Mouse (Mus musculus): ENCODE data around the gene Fam81a.

Gene Fam81a

DNA sequence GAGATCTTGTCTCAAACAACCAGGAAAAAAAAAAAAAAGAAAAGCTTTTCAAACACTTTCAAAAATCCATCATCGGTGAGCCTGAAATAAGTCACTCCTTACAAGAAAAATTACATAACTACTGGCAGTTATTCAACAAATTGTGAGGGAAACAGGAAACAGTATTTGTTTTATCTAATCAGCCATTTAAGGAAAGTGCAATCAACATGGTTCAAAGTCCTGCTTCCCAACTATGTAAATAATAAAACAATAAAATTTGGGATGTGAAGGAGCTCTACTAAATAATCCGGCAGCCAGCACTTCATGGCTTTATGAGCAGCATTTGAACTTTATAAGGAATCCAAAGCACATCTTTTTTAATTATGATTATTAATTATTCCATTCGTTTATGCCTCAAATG is 80.3 kb downstream of the Fam81a start:
- no peak for DNase-seq (ENCODE audit: extremely low read depth, insufficient read length, low spot score)

DNA sequence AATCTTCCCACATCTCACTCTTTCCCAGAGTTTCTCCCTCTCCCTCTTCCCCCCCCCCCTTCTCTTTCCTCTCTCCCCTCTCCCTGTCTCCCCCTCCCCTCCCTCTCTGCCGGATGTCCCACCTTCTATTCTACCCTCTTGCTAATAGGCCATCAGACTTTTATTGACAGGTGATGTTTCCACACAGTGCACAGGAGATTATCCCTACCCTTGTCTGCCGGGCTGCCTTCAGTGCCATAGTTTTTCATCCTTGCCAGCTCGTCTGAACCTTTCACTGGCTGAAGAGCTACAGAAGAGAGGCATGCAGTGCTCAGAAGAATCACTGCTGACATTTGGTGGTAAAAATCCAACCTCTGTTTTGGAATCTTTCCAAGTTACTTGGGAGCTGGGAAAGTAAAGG is 88.9 kb downstream of the Fam81a start:
- DNase-seq (ENCODE audit: extremely low read depth, insufficient read length, low spot score): peak; percentile 56

DNA sequence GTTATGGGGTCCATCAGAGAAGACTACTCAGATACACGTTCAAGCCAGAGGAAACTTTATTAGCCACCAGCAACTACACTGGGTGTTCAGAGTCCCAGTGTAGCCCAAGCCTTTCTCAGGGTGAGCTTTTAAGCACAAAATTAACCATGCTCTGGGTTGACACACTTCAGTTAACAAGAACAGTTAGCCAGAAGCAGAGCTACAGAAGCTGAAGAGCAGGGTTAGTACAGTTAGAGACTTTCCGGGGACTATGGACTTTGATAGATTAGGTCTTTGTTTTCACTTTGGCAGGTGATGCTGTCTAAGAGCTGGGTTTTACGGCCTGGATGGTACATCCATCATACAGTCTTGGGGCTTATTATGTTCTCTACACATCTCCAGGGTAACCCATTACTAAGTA is 89.6 kb downstream of the Fam81a start:
- no peak for DNase-seq (ENCODE audit: extremely low read depth, insufficient read length, low spot score)

DNA sequence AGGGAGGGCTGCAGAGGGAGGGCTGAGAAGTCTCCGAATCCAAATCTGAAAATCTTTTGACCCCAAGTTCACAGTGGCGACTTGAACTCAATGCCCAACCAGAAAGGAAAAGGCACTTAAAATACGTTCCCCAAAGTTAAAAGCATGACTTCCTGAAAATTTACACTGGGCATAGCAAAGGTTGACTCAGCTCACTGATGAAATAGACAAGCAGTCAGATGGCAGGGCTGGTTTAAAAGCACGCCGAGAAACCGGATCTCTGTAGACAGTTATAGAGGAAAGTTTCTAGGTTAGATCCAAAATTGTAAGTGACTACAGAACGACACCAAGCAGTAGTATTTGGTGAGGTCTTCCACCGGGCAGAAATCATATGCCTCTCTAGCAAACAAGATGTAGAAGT is 92.5 kb downstream of the Fam81a start:
- peak; percentile 43 for DNase-seq (ENCODE audit: extremely low read depth, insufficient read length, low spot score)

DNA sequence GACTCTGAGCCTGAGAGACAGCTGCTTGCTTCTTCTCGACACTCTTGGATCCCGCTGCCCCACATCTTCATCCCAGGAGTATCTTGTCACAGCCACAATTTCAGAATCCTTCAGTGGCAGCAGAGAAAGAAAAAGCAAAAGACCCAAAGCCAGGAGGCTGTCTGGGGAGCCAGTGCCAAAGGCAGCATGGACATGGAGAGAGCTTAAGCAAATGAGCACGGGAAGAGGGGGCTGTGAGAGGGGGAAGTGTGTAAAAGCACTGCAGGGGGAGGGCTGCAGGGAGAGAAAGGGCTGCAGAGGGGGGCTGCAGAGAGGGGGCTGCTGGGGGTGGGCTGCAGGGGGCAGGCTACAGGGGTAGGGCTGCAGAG is 93.0 kb downstream of the Fam81a start:
- peak; percentile 59 for DNase-seq (ENCODE audit: extremely low read depth, insufficient read length, low spot score)

DNA sequence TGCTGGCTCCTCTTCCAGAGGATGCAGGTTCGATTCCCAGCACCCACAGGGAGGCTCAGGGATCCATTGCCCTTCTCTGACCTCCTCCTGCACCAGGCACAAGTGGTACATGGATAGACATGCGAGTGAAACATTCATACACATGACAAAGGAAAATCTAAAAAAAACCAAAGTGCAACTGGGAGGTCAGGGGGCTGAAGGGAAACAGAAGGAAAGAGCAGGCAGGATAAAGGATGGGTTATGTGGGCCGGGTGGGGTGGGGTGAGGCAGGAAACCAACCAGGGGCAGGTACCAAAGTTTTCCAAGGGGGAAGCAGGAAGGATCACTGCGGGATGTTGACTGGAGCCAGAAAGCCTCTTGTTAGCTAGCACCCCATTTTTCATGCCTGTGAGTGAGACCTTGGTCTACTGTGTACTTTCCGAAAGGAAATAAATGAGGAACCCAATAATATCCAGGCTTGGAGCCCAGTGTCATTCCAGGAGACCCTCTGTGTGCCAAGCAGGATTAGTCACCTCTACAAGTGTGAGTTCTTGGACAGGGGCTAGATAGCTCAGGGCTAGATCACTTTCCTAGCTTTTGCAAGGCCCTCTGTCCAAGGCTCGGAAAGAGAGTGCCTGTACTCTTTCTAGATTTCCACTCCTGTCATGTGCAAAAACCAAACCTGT is 93.5 kb downstream of the Fam81a start:
- peak; percentile 60 for DNase-seq (ENCODE audit: extremely low read depth, insufficient read length, low spot score)

DNA sequence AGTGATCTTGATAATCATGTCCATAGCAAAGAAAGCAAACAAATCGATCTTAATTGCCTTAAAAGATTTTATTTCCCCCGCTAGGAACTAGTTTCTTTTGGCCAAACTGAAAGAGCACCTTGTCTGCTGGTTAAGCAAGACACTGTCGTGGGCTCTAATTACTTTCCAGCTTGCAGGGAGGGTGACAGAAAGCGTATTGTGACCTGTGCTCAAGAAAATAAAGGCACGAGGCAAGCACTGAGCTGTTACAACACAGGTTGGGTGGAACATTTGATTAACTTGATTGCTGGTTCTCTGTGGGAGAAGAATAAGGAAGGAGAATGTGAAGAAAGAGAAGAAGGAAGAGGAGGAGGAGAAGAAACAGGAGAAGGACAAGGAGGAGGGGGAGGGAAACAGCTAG is 94.1 kb downstream of the Fam81a start:
- no peak for DNase-seq (ENCODE audit: extremely low read depth, insufficient read length, low spot score)

DNA sequence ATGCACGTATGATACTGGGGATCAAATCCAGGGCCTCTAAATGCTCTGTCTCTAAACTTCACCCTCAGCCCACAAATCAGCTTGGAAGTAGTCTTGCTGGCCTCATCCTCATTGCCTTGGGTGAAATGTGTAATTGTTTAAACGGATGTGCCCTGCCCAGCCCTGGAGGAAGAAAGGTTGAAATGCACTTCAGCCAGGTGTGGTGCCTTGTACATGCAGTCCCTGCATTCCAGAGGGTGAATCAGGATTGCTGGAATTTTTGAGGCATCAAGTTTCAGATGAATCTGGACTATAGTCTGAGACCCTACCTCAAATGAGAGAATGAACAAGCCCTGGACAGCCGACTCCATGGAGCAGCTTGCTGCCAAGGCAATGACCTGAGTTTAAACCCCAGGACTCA is 94.5 kb downstream of the Fam81a start:
- DNase-seq (ENCODE audit: extremely low read depth, insufficient read length, low spot score): peak; percentile 69

DNA sequence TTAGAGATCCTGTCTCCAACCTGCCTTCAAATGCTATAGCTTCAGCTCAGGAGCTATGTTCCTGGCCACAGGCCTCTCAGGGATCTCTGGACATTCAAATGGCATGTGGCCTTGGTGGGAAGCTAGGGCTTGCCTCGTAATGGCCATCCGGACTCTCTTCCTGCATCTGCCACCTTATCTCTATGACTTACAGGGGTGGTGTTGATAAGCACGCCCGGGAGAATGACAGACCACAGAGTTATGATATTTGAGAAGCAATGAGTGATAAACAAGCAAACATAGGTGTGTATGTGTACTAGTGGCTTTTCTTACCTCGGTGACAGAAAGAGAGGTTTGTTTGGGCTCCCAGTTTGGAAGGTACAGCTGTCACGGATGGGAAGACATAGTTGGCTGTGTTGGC is 96.1 kb downstream of the Fam81a start:
- DNase-seq (ENCODE audit: extremely low read depth, insufficient read length, low spot score): no peak

DNA sequence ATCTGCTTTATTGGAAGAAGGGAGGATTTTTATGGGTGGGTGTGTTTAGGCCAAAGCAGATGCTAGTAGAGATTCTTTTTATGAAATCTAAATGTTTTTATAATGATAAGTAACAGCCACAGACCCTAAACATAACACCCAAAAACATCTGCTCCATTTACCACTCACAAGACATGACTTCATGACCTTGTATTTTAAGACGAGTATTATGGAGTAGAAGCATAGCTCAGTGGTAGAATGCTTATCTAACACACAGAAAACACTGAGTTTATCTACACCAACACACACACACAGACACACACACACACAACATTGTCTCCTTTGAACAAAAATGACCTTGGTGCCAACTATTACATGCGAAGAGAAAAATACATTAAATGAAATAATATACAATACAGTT is 97.5 kb downstream of the Fam81a start:
- no peak for DNase-seq (ENCODE audit: extremely low read depth, insufficient read length, low spot score)

DNA sequence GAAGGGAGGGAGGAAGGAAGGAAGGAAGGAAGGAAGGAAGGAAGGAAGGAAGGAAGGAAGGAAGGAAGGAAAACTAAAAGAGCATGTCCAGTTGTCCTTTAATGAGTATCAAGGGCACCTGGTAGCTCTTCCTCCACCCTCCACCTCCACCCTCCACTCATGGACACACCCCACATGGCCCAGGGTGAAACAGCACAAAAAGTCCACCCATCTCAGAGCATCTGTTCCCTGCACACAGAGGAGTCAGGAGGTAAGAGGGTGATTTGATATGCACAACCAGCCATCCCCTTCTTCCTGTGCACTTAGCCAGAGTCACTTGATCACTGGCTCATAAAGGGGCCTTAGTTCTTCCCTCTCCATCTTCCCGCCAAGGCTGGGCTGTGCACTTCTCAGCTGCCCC is 99.4 kb downstream of the Fam81a start:
- no peak for DNase-seq (ENCODE audit: extremely low read depth, insufficient read length, low spot score)

DNA sequence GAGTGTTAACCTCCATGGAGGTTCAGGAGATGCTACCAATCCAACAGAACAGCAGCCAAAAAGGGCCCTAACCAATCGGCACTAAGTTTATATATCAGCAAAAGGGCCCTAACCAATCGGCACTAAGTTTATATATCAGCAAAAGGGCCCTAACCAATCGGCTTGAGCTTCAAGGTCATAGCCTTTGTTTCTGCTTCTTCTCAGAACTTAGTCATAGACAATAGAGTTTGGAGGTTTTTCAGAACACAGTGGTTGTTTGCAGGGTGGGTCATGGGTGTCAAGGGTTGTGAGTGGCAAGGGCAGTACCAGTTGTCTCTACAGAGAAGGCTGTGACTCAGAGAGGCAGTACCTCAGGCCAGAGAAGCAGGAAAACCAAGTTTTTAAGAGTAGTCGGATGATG is 100.2 kb downstream of the Fam81a start:
- peak; percentile 15 for DNase-seq (ENCODE audit: extremely low read depth, insufficient read length, low spot score)

DNA sequence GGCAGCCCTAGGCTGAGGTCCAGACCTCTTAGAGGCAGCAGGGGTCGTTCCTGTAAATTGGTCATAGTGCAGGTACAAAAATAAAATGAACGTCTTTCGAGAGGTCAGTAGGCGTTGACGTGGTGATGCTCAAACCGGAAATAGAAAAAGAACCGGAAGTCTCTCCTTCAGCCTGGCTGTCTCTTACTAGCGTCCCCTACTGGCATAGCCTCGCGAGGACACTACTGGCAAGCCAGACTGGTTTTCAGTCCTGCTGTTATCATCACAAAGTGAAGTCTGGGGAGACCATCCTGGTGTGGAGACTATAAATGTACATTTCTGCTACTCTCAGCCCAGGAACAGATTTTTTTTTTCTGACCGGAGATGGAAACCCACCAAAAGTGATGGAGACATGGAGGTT is 101.8 kb downstream of the Fam81a start:
- no peak for DNase-seq (ENCODE audit: extremely low read depth, insufficient read length, low spot score)

DNA sequence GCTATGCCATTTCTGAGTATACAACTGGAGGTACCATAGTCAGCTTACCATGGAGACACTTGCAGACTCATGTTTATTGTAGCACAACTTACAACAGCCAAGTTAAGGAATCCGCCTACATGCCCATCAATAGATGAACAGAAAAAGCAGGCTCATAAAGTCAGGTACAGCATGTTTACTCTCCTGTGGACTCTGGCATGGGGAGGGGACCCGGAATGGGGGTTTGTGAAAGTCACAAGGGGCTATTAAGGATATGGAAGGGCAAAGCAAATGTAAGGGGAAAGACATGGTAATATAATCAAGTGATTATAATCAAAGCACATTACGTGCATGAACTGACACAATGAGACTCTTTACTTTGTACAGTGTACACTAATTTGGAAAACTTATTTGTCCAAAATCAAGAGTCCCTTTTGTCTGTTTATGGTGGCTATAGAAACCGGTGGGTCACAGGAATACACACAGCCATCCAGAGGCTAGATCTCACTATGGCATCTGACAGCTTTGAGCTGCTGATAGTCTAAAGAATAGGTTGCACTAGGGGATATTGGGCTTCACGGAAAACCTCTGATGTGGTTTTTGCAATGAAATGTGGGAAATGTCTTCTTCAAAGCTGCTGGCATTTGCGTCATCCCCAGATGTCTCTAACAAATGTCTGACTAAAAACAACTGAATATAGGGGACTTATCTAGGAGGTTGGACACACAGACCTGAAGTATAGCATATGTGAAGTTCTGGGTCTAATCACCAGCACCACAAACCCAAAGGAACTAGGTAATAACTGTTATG is 102.6 kb downstream of the Fam81a start:
- DNase-seq (ENCODE audit: extremely low read depth, insufficient read length, low spot score): no peak
